Mouse (Mus musculus): ENCODE data around the gene Alpk1.

DNA sequence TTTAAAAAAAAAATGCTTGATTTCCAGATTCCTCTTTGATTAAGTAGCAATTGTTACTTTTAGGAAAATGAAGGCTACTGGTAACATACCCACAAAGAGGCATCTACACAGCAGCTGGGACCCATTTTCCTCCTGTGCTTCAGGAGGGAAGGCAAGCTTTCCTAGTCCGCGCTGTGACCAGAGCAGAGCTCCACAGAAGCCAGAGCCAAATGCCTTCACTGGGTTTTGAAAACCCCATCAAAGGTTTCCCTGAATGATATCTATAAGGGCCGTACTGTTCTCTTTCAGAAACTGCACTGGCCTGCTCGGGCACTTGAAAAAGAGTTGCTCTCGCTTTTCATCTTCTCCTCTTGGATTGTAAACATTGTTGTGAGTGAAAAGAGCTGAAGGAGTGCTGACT lies 60.7 kb downstream of the Alpk1 start:
- TF ChIP-seq CTCF (IDR thresholded peaks at IDR 0.05; ENCODE audit: extremely low read depth, insufficient read depth, insufficient read length, insufficient replicate concordance) (no peak), POLR2A (IDR thresholded peaks at IDR 0.05; ENCODE audit: low read depth, low read length) (no peak)
